Mouse (Mus musculus) urinary bladder, postnatal 25 days (tissue): ENCODE data around the gene Peg10.

Experiments
- DNase-seq: peaks from one replicate; pipeline ENCODE4 v3.0.0; 2022; ENCODE audit warnings: low spot score

Gene Peg10

GRCm38 (mm10) chr6:4746696-4747439 is at the start of gene Peg10, which contains the start of gene Sgce:
Peg10 (plus strand) TSS chr6:4747306.
Sgce (minus strand) TSS chr6:4747207.
- peak; percentile 69 for DNase-seq

- no peak for DNase-seq
These were observed 45.5 kb upstream of the Peg10 start for GRCm38 (mm10) chr6:4701641-4702040.

- no peak for DNase-seq
These were observed 43.2 kb upstream of the Peg10 start for GRCm38 (mm10) chr6:4703908-4704307.

GRCm38 (mm10) chr6:4706415-4706814 is 40.7 kb upstream of the Peg10 start:
- DNase-seq, result no peak

- no peak for DNase-seq
These were observed 38.1 kb upstream of the Peg10 start for GRCm38 (mm10) chr6:4708971-4709370.

GRCm38 (mm10) chr6:4716171-4716570 is 30.9 kb upstream of the Peg10 start:
- DNase-seq, result no peak

- DNase-seq, result no peak
These were observed 29.8 kb upstream of the Peg10 start for GRCm38 (mm10) chr6:4717344-4717743.

GRCm38 (mm10) chr6:4722142-4722541 is 25.0 kb upstream of the Peg10 start:
- no peak for DNase-seq

- DNase-seq, result no peak
These were observed 24.4 kb upstream of the Peg10 start for GRCm38 (mm10) chr6:4722739-4723138.

GRCm38 (mm10) chr6:4723998-4724757 is 22.9 kb upstream of the Peg10 start:
- DNase-seq, result no peak

GRCm38 (mm10) chr6:4728305-4728704 is 18.8 kb upstream of the Peg10 start:
- DNase-seq, result no peak

- DNase-seq, result no peak
These were observed 15.4 kb upstream of the Peg10 start for GRCm38 (mm10) chr6:4731675-4732074.

GRCm38 (mm10) chr6:4733208-4733607 is 13.9 kb upstream of the Peg10 start:
- DNase-seq, result no peak

GRCm38 (mm10) chr6:4736372-4736771 is 10.7 kb upstream of the Peg10 start:
- no peak for DNase-seq

- DNase-seq, result no peak
These were observed 9.0 kb upstream of the Peg10 start for GRCm38 (mm10) chr6:4738034-4738629.

GRCm38 (mm10) chr6:4738717-4739116 is 8.4 kb upstream of the Peg10 start:
- no peak for DNase-seq

GRCm38 (mm10) chr6:4739522-4740355 is 7.4 kb upstream of the Peg10 start:
- DNase-seq, result no peak

- DNase-seq, result no peak
These were observed 6.6 kb upstream of the Peg10 start for GRCm38 (mm10) chr6:4740511-4740910.

GRCm38 (mm10) chr6:4746036-4746695 is 940 bp upstream of the Peg10 start:
- DNase-seq, result no peak

- no peak for DNase-seq
These were observed 785 bp downstream of the Peg10 start for GRCm38 (mm10) chr6:4747677-4748505.
